ENCODE assay signal across 20 mouse cellular contexts in the genomic region with DNA sequence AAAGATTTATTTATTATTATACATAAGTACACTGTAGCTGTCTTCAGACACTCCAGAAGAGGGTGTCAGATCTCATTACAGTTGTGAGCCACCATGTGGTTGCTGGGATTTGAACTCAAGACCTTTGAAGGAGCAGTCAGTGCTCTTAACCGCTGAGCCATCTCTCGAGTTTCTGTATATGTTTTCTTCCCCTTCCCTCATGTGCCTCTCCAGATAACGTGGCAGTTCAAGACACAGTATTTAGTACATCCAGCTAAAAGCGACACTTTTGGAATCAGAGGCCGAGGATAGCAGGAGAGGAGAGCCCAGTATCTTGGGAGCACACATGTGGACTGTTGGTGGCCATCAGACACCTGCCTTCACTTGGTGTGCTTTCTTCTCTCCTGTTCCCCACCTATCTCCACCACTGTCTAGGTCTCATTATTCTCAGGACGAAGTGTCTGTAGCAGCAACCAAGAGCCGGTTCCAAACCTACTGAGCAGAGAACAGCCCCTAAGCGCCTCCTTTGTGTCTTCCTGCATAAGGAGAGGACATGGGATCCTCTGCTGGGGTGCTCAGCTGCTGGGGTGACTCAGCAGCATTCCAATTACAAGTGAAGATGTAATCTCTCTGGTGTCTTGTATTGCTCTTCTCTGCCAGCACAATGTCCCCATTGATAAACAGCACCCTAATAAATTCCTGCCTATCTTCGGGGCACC. TPM values are rescaled to one million over a fixed set of nuclear protein-coding genes. Genes with fewer than 3 reads are reported as not detected.
A peak's percentile ranks its signal among the peaks of the same experiment; 100 is the strongest.
DNase-seq lines count a peak whose midpoint lies in the region; ATAC-seq and TF ChIP-seq lines count a peak whose summit lies in the region.
"Had no signal": no experiment of that assay in that cellular context is flagged by ENCODE, and none has a peak within 500 bp of the region (broad histone marks: within the 10 kb centered on the region; RNA-seq: fewer than 3 reads in every experiment).

No protein-coding gene starts in this region.

- no peak for TF ChIP-seq RAD21 in MEL (IDR thresholded peaks at IDR 0.05; ENCODE audit: low read depth, low read length)

- 41% methylated on average over 9 of the region's 9 CpGs for WGBS in liver, embryonic 12.5 days (ENCODE audit: insufficient replicate concordance)
- WGBS in kidney, embryonic 14.5 days = 89% methylated on average over 9 of the region's 9 CpGs

- peak; percentile 80 for ATAC-seq in liver, embryonic 12.5 days
- ATAC-seq in megakaryocyte-erythroid progenitor cell, adult 5-6 weeks (replicated peaks; ENCODE audit: low FRiP score, low TSS enrichment, poor library complexity, severe bottlenecking) = peak; percentile 77
- no peak for ATAC-seq in kidney, embryonic 14.5 days (ENCODE audit: low FRiP score, low TSS enrichment)
- ATAC-seq: midbrain, embryonic 16.5 days had no signal

- no peak for TF ChIP-seq POLR2A in MEL (IDR thresholded peaks at IDR 0.05; ENCODE audit: control insufficient read depth in 1 of 2, insufficient read depth in 1 of 2, low read depth in 1 of 2, low read length in 2 of 2, poor library complexity in 1 of 2)

- no peaks in the 10 kb centered on the region for H3K27me3 ChIP-seq in MEL (ENCODE audit: control insufficient read depth in 1 of 2, insufficient read depth in 2 of 2, low read length in 2 of 2)
- no peaks in the 10 kb centered on the region for H3K27me3 ChIP-seq in liver, embryonic 12.5 days (replicated peaks)
- H3K27me3 ChIP-seq in kidney, embryonic 14.5 days (ENCODE audit: control insufficient read depth, insufficient read depth, low read length) = no peaks in the 10 kb centered on the region
- H3K27me3 ChIP-seq: forebrain, embryonic 12.5 days; limb, embryonic 15.5 days had no signal

- intact Hi-C loops in left cerebral cortex, postnatal 25 days (cut with DNase I) = no loop called here

- peak overlapping the region; percentile 56; the same call in 1 of the 2 replicates for H3K27ac ChIP-seq in MEL (ENCODE audit: control insufficient read depth, low read depth, low read length)
- peak overlapping the region; percentile 72 for H3K27ac ChIP-seq in liver, embryonic 12.5 days
- H3K27ac ChIP-seq in kidney, embryonic 14.5 days (ENCODE audit: low read depth, low read length) = no peak overlapping the region
- H3K27ac ChIP-seq: forebrain, embryonic 12.5 days; limb, embryonic 15.5 days had no signal

- H3K9me3 ChIP-seq in MEL (replicated peaks; ENCODE audit: insufficient read depth, low read length) = no peaks in the 10 kb centered on the region
- H3K9me3 ChIP-seq in liver, embryonic 12.5 days (replicated peaks) = no peaks in the 10 kb centered on the region
- H3K9me3 ChIP-seq in kidney, embryonic 14.5 days (ENCODE audit: control insufficient read depth, low read length) = no peaks in the 10 kb centered on the region
- H3K9me3 ChIP-seq: forebrain, embryonic 12.5 days; limb, embryonic 15.5 days had no signal

- no peak for TF ChIP-seq CTCF in MEL (IDR thresholded peaks at IDR 0.05 in 2 of 3, conservative IDR thresholded peaks at IDR 0.05 in 1 of 3; ENCODE audit: control insufficient read depth in 1 of 3, insufficient read depth in 1 of 3, low read depth in 2 of 3, low read length in 3 of 3, poor library complexity in 1 of 3, severe bottlenecking in 1 of 3)

- H3K4me3 ChIP-seq in MEL (ENCODE audit: control insufficient read depth in 1 of 2, insufficient read depth in 1 of 2, low read depth in 2 of 2, low read length in 2 of 2) = peak overlapping the region in 1 of 2 experiments; percentile 21; a peak in 1 of 4 replicates
- H3K4me3 ChIP-seq in liver, embryonic 12.5 days = no peak overlapping the region
- H3K4me3 ChIP-seq in kidney, embryonic 14.5 days (ENCODE audit: low read length) = no peak overlapping the region
- H3K4me3 ChIP-seq: forebrain, embryonic 12.5 days; limb, embryonic 15.5 days had no signal

- peaks cover 0 to 4% of the 10 kb centered on the region in 2 experiments; a peak in 1 of 4 replicates for H3K36me3 ChIP-seq in MEL (ENCODE audit: control insufficient read depth in 1 of 2, insufficient read depth in 2 of 2, low read length in 2 of 2)
- no peaks in the 10 kb centered on the region for H3K36me3 ChIP-seq in liver, embryonic 12.5 days
- no peaks in the 10 kb centered on the region for H3K36me3 ChIP-seq in kidney, embryonic 14.5 days (ENCODE audit: control insufficient read depth, insufficient read depth, low read length)
- H3K36me3 ChIP-seq: forebrain, embryonic 12.5 days; limb, embryonic 15.5 days had no signal

- H3K4me1 ChIP-seq in MEL (ENCODE audit: control insufficient read depth in 1 of 2, insufficient read depth in 2 of 2, low read length in 2 of 2) = peaks cover 0 to 6% of the 10 kb centered on the region in 2 experiments; a peak in 2 of 4 replicates
- peaks cover 42% of the 10 kb centered on the region for H3K4me1 ChIP-seq in liver, embryonic 12.5 days
- H3K4me1 ChIP-seq in kidney, embryonic 14.5 days (ENCODE audit: control insufficient read depth, insufficient read depth, low read length) = no peaks in the 10 kb centered on the region

- peak; percentile 37 to 47 for TF ChIP-seq EP300 in MEL (IDR thresholded peaks at IDR 0.05; ENCODE audit: low read depth in 1 of 2, low read length in 2 of 2)

- peak overlapping the region; percentile 10; the same call in 1 of the 2 replicates for H3K4me2 ChIP-seq in liver, embryonic 12.5 days
- H3K4me2 ChIP-seq in kidney, embryonic 14.5 days (replicated peaks; ENCODE audit: low read depth, low read length) = no peak overlapping the region
- H3K4me2 ChIP-seq: forebrain, embryonic 12.5 days; heart, embryonic 11.5 days; limb, embryonic 15.5 days had no signal

- H3K79me2 ChIP-seq in MEL (ENCODE audit: control insufficient read depth, insufficient read depth, low read length, poor library complexity) = no peaks in the 10 kb centered on the region

- peak overlapping the region; percentile 33 for H3K9ac ChIP-seq in MEL (ENCODE audit: control insufficient read depth, low read depth, low read length, poor library complexity, severe bottlenecking)
- H3K9ac ChIP-seq in liver, embryonic 12.5 days = no peak overlapping the region; the same call in 1 of the 2 replicates
- H3K9ac ChIP-seq in kidney, embryonic 14.5 days (ENCODE audit: low read depth, low read length) = no peak overlapping the region
- H3K9ac ChIP-seq: forebrain, embryonic 12.5 days; limb, embryonic 15.5 days had no signal

- DNase-seq in MEL (ENCODE audit: low read depth, low spot score) = peak; percentile 65
- peak; percentile 53 for DNase-seq in c-Kit-positive CD71-positive TER-119-negative erythroid progenitor cells, embryonic 14.5 days (ENCODE audit: low read depth)
- DNase-seq in kidney, adult 9 months = no peak
- DNase-seq in left cerebral cortex, postnatal 25 days (ENCODE audit: low spot score in 2 of 2) = no peak
- DNase-seq in spleen, adult 18-20 months = no peak
- DNase-seq: adrenal gland, adult 2 months; cerebellum, postnatal 10 days; heart, postnatal 10 days; kidney, adult 8-10 months; layer of hippocampus, postnatal 36 days; lung, postnatal 10 days; thymus, adult 18-20 months had no signal

TF ChIP-seq in MEL, 35 proteins besides CTCF, POLR2A, EP300 and RAD21 (continues in another document):
- TF ChIP-seq MEF2A (IDR thresholded peaks at IDR 0.05; ENCODE audit: extremely low read depth, insufficient replicate concordance, low read depth, low read length, poor library complexity, severe bottlenecking) (no peak), E2F4 (IDR thresholded peaks at IDR 0.05; ENCODE audit: borderline replicate concordance, low read depth, low read length) (no peak), RCOR1 (IDR thresholded peaks at IDR 0.05; ENCODE audit: low read depth, low read length) (no peak), TBP (IDR thresholded peaks at IDR 0.05; ENCODE audit: low read depth, low read length) (peak; percentile 90), CHD1 (IDR thresholded peaks at IDR 0.05; ENCODE audit: low read depth, low read length) (no peak), NELFE (IDR thresholded peaks at IDR 0.05; ENCODE audit: low read depth, low read length) (no peak), ZMIZ1 (IDR thresholded peaks at IDR 0.05; ENCODE audit: low read depth, low read length) (no peak), POLR2AphosphoS5 (IDR thresholded peaks at IDR 0.05; ENCODE audit: borderline replicate concordance, low read depth, low read length) (no peak), ZC3H11A (IDR thresholded peaks at IDR 0.05; ENCODE audit: low read depth, low read length) (no peak), ETS1 (IDR thresholded peaks at IDR 0.05; ENCODE audit: low read depth, low read length) (peak; percentile 86), TCF12 (IDR thresholded peaks at IDR 0.05; ENCODE audit: low read depth, low read length) (0 out of 2 replicates have a peak, but pooled peaks have one; percentile 17), BHLHE40 (IDR thresholded peaks at IDR 0.05; ENCODE audit: borderline replicate concordance, low read depth, low read length) (no peak), NRF1 (IDR thresholded peaks at IDR 0.05; ENCODE audit: insufficient read depth, low read depth, low read length, poor library complexity, severe bottlenecking) (no peak), CHD2 (IDR thresholded peaks at IDR 0.05; ENCODE audit: low read length) (no peak), KAT2A (conservative IDR thresholded peaks at IDR 0.05; ENCODE audit: low read depth, low read length) (no peak), MXI1 (IDR thresholded peaks at IDR 0.05; ENCODE audit: low read depth, low read length) (no peak), POLR2AphosphoS2 (IDR thresholded peaks at IDR 0.05; ENCODE audit: low read length) (no peak), ZKSCAN1 (IDR thresholded peaks at IDR 0.05; ENCODE audit: low read depth, low read length) (no peak), MAZ (IDR thresholded peaks at IDR 0.05; ENCODE audit: low read depth, low read length) (no peak), MAFK (IDR thresholded peaks at IDR 0.05; ENCODE audit: borderline replicate concordance, low read depth, low read length) (no peak), GATA1 (IDR thresholded peaks at IDR 0.05; ENCODE audit: low read depth, low read length) (peak; percentile 41; the same call in 1 of the 2 replicates), MYC (IDR thresholded peaks at IDR 0.05; ENCODE audit: low read depth, low read length) (no peak), SMC3 (IDR thresholded peaks at IDR 0.05; ENCODE audit: low read depth, low read length) (no peak)

RNA-seq across cellular contexts. Expression of gene B3gnt7, which starts 34.0 kb away (rescaled TPM):
- total RNA-seq in MEL (2012; rRNA removed) = not detected in 2 replicates
- under 1 TPM in 1 of 2 experiments, not detected in 1; 0.40 TPM for polyA plus RNA-seq in MEL (2012; ENCODE audit: insufficient read depth in 1 of 2, insufficient read length in 2 of 2, low read depth in 1 of 2, low replicate concordance in 2 of 2, missing spikeins in 1 of 2)
- polyA plus RNA-seq in liver, embryonic 12.5 days (2016; fragmentation: Nextera tagmentation; extraction: Ambion mirVana) = 4.7 and 4.8 TPM in 2 replicates
- 1.4 and 2.4 TPM in 2 replicates for total RNA-seq in megakaryocyte-erythroid progenitor cell, adult 5-6 weeks (2014; fragmentation: Nextera tagmentation)
- 4.0 TPM in 1 of 2 replicates, not detected in the other for total RNA-seq in megakaryocyte-erythroid progenitor cell, adult 5-6 weeks (2017)
- 1 to 10 TPM; 1.2 to 1.4 TPM for total RNA-seq in left cerebral cortex, postnatal 25 days (2021)
- polyA plus RNA-seq in kidney, embryonic 14.5 days (2014; fragmentation: Nextera tagmentation; extraction: Ambion mirVana) = 5.3 and 8.1 TPM in 2 replicates
- total RNA-seq: gastrocnemius, adult 8-10 months had no signal

Comparison
In these comparisons a context has a peak if more than half of its experiments do, and no peak if none do; other contexts are left out.
1. DNase-seq: peak in MEL (single experiment) and c-Kit-positive CD71-positive TER-119-negative erythroid progenitor cells, embryonic 14.5 days (single experiment); none in kidney, adult 9 months (single experiment), left cerebral cortex, postnatal 25 days (0 of 2) and spleen, adult 18-20 months (0 of 2).